9 mouse cellular contexts compared by ENCODE assay signal in genomic region chr4:82508281-82508687, GRCm38 (mm10).
A peak's percentile ranks its signal among the peaks of the same experiment; 100 is the strongest.
DNase-seq lines count a peak whose midpoint lies in the region; ATAC-seq and TF ChIP-seq lines count a peak whose summit lies in the region.
"Had no signal": no experiment of that assay in that cellular context is flagged by ENCODE, and none has a peak within 500 bp of the region (broad histone marks: within the 10 kb centered on the region; RNA-seq: fewer than 3 reads in every experiment).

No protein-coding gene starts in this region.

- H3K27me3 ChIP-seq in embryonic facial prominence, embryonic 10.5 days (replicated peaks; ENCODE audit: low read depth, poor library complexity, severe bottlenecking), result peaks cover 16% of the 10 kb centered on the region; the same call in 1 of the 2 replicates
- H3K27me3 ChIP-seq in hindbrain, embryonic 12.5 days, result no peaks in the 10 kb centered on the region
- H3K27me3 ChIP-seq in limb, embryonic 15.5 days, result no peaks in the 10 kb centered on the region
- no peaks in the 10 kb centered on the region for H3K27me3 ChIP-seq in stomach, postnatal 0 days (ENCODE audit: control insufficient read depth, insufficient read depth, low read length)
- H3K27me3 ChIP-seq: CH12.LX had no signal

- H3K27ac ChIP-seq in embryonic facial prominence, embryonic 10.5 days (replicated peaks), result peak overlapping the region; percentile 99
- H3K27ac ChIP-seq in hindbrain, embryonic 12.5 days, result peak overlapping the region; percentile 99
- peak overlapping the region; percentile 100 for H3K27ac ChIP-seq in limb, embryonic 15.5 days
- H3K27ac ChIP-seq in stomach, postnatal 0 days (replicated peaks), result peak overlapping the region; percentile 100

- H3K36me3 ChIP-seq in embryonic facial prominence, embryonic 10.5 days (replicated peaks), result no peaks in the 10 kb centered on the region
- H3K36me3 ChIP-seq in hindbrain, embryonic 12.5 days, result no peaks in the 10 kb centered on the region
- H3K36me3 ChIP-seq in limb, embryonic 15.5 days, result no peaks in the 10 kb centered on the region
- no peaks in the 10 kb centered on the region for H3K36me3 ChIP-seq in stomach, postnatal 0 days (ENCODE audit: control insufficient read depth, insufficient read depth, low read length)

- no peak for ATAC-seq in hindbrain, embryonic 12.5 days (ENCODE audit: low FRiP score)
- ATAC-seq in limb, embryonic 15.5 days (ENCODE audit: insufficient number of reproducible peaks, low FRiP score, low TSS enrichment, low read depth), result no peak
- ATAC-seq in stomach, postnatal 0 days (ENCODE audit: low FRiP score, low TSS enrichment), result no peak

- H3K9me3 ChIP-seq in embryonic facial prominence, embryonic 10.5 days, result no peaks in the 10 kb centered on the region
- H3K9me3 ChIP-seq in hindbrain, embryonic 12.5 days (replicated peaks), result no peaks in the 10 kb centered on the region
- H3K9me3 ChIP-seq in limb, embryonic 15.5 days, result no peaks in the 10 kb centered on the region
- H3K9me3 ChIP-seq in stomach, postnatal 0 days (ENCODE audit: control insufficient read depth, low read length), result no peaks in the 10 kb centered on the region

- DNase-seq in embryo, embryonic 10.5 days (ENCODE audit: low spot score), result peak; percentile 48
- DNase-seq in embryo, embryonic 10 days (ENCODE audit: low spot score), result no peak
- DNase-seq in embryonic facial prominence, embryonic 10.5 days (ENCODE audit: low spot score), result no peak
- DNase-seq in stomach, postnatal 0 days (ENCODE audit: low spot score), result no peak
- DNase-seq in retina, embryonic 14.5 days (ENCODE audit: low spot score), result no peak
- DNase-seq in retina, postnatal 1 day, result no peak

- WGBS in embryonic facial prominence, embryonic 10.5 days, result 4% methylated on average over 7 of the region's 7 CpGs
- WGBS in hindbrain, embryonic 12.5 days, result 6% methylated on average over 7 of the region's 7 CpGs
- WGBS in limb, embryonic 15.5 days, result 23% methylated on average over 7 of the region's 7 CpGs
- 27% methylated on average over 7 of the region's 7 CpGs for WGBS in stomach, postnatal 0 days

- TF ChIP-seq EP300 in stomach, postnatal 0 days (optimal IDR thresholded peaks at IDR 0.05), result no peak

- H3K9ac ChIP-seq in hindbrain, embryonic 12.5 days, result peak overlapping the region; percentile 96
- peak overlapping the region; percentile 20; the same call in 1 of the 2 replicates for H3K9ac ChIP-seq in limb, embryonic 15.5 days
- peak overlapping the region; percentile 98 for H3K9ac ChIP-seq in stomach, postnatal 0 days (ENCODE audit: low read length)

- no peak for TF ChIP-seq CTCF in stomach, postnatal 0 days (IDR thresholded peaks at IDR 0.05; ENCODE audit: low read depth)

- H3K4me3 ChIP-seq in embryonic facial prominence, embryonic 10.5 days, result peak overlapping the region; percentile 95
- peak overlapping the region; percentile 73 for H3K4me3 ChIP-seq in hindbrain, embryonic 12.5 days
- H3K4me3 ChIP-seq in limb, embryonic 15.5 days, result peak overlapping the region; percentile 93
- peak overlapping the region; percentile 98 for H3K4me3 ChIP-seq in stomach, postnatal 0 days (ENCODE audit: low read depth, low read length)

- H3K4me2 ChIP-seq in hindbrain, embryonic 12.5 days (replicated peaks), result peak overlapping the region; percentile 95
- H3K4me2 ChIP-seq in limb, embryonic 15.5 days, result peak overlapping the region; percentile 87
- H3K4me2 ChIP-seq in stomach, postnatal 0 days (replicated peaks; ENCODE audit: low read depth), result peak overlapping the region; percentile 93

- peaks cover 73% of the 10 kb centered on the region for H3K4me1 ChIP-seq in embryonic facial prominence, embryonic 10.5 days
- H3K4me1 ChIP-seq in hindbrain, embryonic 12.5 days, result peaks cover 38% of the 10 kb centered on the region
- peaks cover 47% of the 10 kb centered on the region for H3K4me1 ChIP-seq in limb, embryonic 15.5 days
- H3K4me1 ChIP-seq in stomach, postnatal 0 days (replicated peaks; ENCODE audit: control insufficient read depth, insufficient read depth), result 0 out of 2 replicates have a peak, but pooled peaks cover 2% of the 10 kb centered on the region

Comparison
In these comparisons a context has a peak if more than half of its experiments do, and no peak if none do; other contexts are left out.
1. H3K9ac ChIP-seq: peak in every context shown above with its lines; median percentile 98 in stomach, postnatal 0 days; 96 in hindbrain, embryonic 12.5 days; 20 in limb, embryonic 15.5 days.